Mouse (Mus musculus) bone marrow, adult 2 months (tissue): ENCODE measurements around the gene Cyfip2.

ENCODE experiments used
- CTCF ChIP-seq: fragments of 200-500 bp; IDR thresholded peaks from 2 replicates; pipeline ENCODE4 v1.5.1; 2011; ENCODE audit warnings: low read length, control low read depth; ENCODE audit not compliant: control insufficient read depth, insufficient read depth
- POLR2A ChIP-seq: fragments of 200-500 bp; IDR thresholded peaks from 2 replicates; pipeline ENCODE4 v1.6.1; 2011; ENCODE audit warnings: low read depth, mild to moderate bottlenecking, control low read depth, low read length, borderline replicate concordance; ENCODE audit not compliant: control insufficient read depth

DNA sequence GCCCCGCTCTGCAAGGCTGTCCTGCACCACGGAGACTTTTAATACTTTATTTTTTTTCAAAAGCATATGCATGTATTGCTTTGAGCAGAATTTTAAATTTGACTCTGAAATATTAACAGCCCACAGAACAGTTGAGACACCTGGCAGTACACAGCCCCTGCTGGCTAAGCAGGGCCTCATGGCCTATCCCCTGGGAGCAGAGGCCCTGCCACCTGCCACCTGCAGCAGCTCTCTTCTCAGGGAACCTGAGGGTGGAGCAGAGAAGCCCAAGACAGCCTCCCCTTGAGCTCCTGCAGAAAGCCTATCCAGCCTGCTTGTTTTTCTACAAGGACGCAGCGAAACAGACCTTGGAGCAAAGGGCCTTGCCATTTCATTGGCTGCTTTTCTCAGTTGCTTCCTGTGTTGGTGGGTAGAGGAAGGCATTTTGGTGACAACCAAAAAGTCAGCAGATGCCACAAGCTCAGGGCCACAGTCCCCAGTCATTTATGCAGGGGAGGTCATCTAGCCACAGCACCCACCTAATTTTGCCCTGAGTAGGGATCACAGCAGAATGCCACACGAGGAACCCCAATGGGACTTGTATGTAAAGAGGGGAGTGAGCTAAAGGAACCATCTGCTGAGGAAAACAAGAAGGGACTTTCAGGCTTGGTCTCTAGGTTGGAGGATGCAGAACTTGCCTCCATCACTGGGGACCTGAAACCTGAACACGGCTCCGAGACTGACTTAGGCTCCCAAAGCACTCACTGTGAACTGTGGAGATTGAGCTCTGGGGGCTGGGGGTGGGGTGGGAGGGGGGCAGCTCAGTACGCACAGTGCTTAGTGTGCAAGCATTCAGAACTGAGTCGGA is 7.6 kb downstream of the Cyfip2 start:
- TF ChIP-seq CTCF (no peak), POLR2A (no peak)
